Mouse (Mus musculus): ENCODE measurements around the gene Gale. TPM values are rescaled to one million over a fixed set of nuclear protein-coding genes. Genes with fewer than 3 reads are reported as not detected.

Gene Gale
- polyA plus RNA-seq, 1 experiment = 37.0 TPM

GRCm38 (mm10) chr4:135929405-135929804 is 34.1 kb upstream of the Gale start:
- Histone ChIP-seq H3K4me1 (replicated peaks; ENCODE audit: control insufficient read depth, insufficient read depth, low read length) (no peaks in the 10 kb centered on the region), H3K4me3 (ENCODE audit: control insufficient read depth, insufficient read depth, low read length) (no peak overlapping the region), H3K36me3 (ENCODE audit: control insufficient read depth, insufficient read depth, low read length) (peaks cover 4% of the 10 kb centered on the region; the same call in 1 of the 2 replicates), H3K27ac (ENCODE audit: control insufficient read depth, insufficient read depth, low read length) (no peak overlapping the region), H3K27me3 (ENCODE audit: control insufficient read depth, insufficient read depth, low read length) (no peaks in the 10 kb centered on the region)
- no peak for TF ChIP-seq CTCF (IDR thresholded peaks at IDR 0.05; ENCODE audit: borderline replicate concordance, control insufficient read depth, extremely low read depth, insufficient read depth, low read length, poor library complexity)
- TF ChIP-seq POLR2A (IDR thresholded peaks at IDR 0.05; ENCODE audit: control insufficient read depth, extremely low read depth, insufficient read depth, low read length, poor library complexity) = no peak
- no peak for DNase-seq
- WGBS = 96% methylated on average over 5 of the region's 5 CpGs

GRCm38 (mm10) chr4:135929828-135930227 is 33.7 kb upstream of the Gale start:
- no peaks in the 10 kb centered on the region for H3K27me3 ChIP-seq (ENCODE audit: control insufficient read depth, insufficient read depth, low read length)
- TF ChIP-seq POLR2A (IDR thresholded peaks at IDR 0.05; ENCODE audit: control insufficient read depth, extremely low read depth, insufficient read depth, low read length, poor library complexity) (no peak), CTCF (IDR thresholded peaks at IDR 0.05; ENCODE audit: borderline replicate concordance, control insufficient read depth, extremely low read depth, insufficient read depth, low read length, poor library complexity) (no peak)
- H3K36me3 ChIP-seq (ENCODE audit: control insufficient read depth, insufficient read depth, low read length) = peaks cover 4% of the 10 kb centered on the region; the same call in 1 of the 2 replicates
- no peak overlapping the region for H3K27ac ChIP-seq (ENCODE audit: control insufficient read depth, insufficient read depth, low read length)
- no peak for DNase-seq
- WGBS = 94% methylated on average over 9 of the region's 9 CpGs
- H3K4me1 ChIP-seq (replicated peaks; ENCODE audit: control insufficient read depth, insufficient read depth, low read length) = no peaks in the 10 kb centered on the region
- H3K4me3 ChIP-seq (ENCODE audit: control insufficient read depth, insufficient read depth, low read length) = no peak overlapping the region

- DNase-seq = no peak
- no peak overlapping the region for H3K27ac ChIP-seq (ENCODE audit: control insufficient read depth, insufficient read depth, low read length)
- 98% methylated on average over 8 of the region's 8 CpGs for WGBS
- no peak overlapping the region for H3K4me3 ChIP-seq (ENCODE audit: control insufficient read depth, insufficient read depth, low read length)
- peaks cover 4% of the 10 kb centered on the region; the same call in 1 of the 2 replicates for H3K36me3 ChIP-seq (ENCODE audit: control insufficient read depth, insufficient read depth, low read length)
- TF ChIP-seq CTCF (IDR thresholded peaks at IDR 0.05; ENCODE audit: borderline replicate concordance, control insufficient read depth, extremely low read depth, insufficient read depth, low read length, poor library complexity) = no peak
- no peak for TF ChIP-seq POLR2A (IDR thresholded peaks at IDR 0.05; ENCODE audit: control insufficient read depth, extremely low read depth, insufficient read depth, low read length, poor library complexity)
- H3K27me3 ChIP-seq (ENCODE audit: control insufficient read depth, insufficient read depth, low read length) = no peaks in the 10 kb centered on the region
- H3K4me1 ChIP-seq (replicated peaks; ENCODE audit: control insufficient read depth, insufficient read depth, low read length) = no peaks in the 10 kb centered on the region
Observed at GRCm38 (mm10) chr4:135930239-135930638, 33.3 kb upstream of the Gale start.

GRCm38 (mm10) chr4:135931832-135932231 is 31.7 kb upstream of the Gale start:
- no peak overlapping the region for H3K27ac ChIP-seq (ENCODE audit: control insufficient read depth, insufficient read depth, low read length)
- H3K27me3 ChIP-seq (ENCODE audit: control insufficient read depth, insufficient read depth, low read length) = no peaks in the 10 kb centered on the region
- 78% methylated on average over 5 of the region's 5 CpGs for WGBS
- no peak overlapping the region for H3K4me3 ChIP-seq (ENCODE audit: control insufficient read depth, insufficient read depth, low read length)
- no peaks in the 10 kb centered on the region for H3K4me1 ChIP-seq (replicated peaks; ENCODE audit: control insufficient read depth, insufficient read depth, low read length)
- TF ChIP-seq POLR2A (IDR thresholded peaks at IDR 0.05; ENCODE audit: control insufficient read depth, extremely low read depth, insufficient read depth, low read length, poor library complexity) (no peak), CTCF (IDR thresholded peaks at IDR 0.05; ENCODE audit: borderline replicate concordance, control insufficient read depth, extremely low read depth, insufficient read depth, low read length, poor library complexity) (no peak)
- peaks cover 4% of the 10 kb centered on the region; the same call in 1 of the 2 replicates for H3K36me3 ChIP-seq (ENCODE audit: control insufficient read depth, insufficient read depth, low read length)
- peak; percentile 40 for DNase-seq

GRCm38 (mm10) chr4:135934708-135935500 is 28.6 kb upstream of the Gale start:
- H3K4me3 ChIP-seq (ENCODE audit: control insufficient read depth, insufficient read depth, low read length) = no peak overlapping the region
- H3K27ac ChIP-seq (ENCODE audit: control insufficient read depth, insufficient read depth, low read length) = no peak overlapping the region
- TF ChIP-seq POLR2A (IDR thresholded peaks at IDR 0.05; ENCODE audit: control insufficient read depth, extremely low read depth, insufficient read depth, low read length, poor library complexity) = no peak
- no peak for TF ChIP-seq CTCF (IDR thresholded peaks at IDR 0.05; ENCODE audit: borderline replicate concordance, control insufficient read depth, extremely low read depth, insufficient read depth, low read length, poor library complexity)
- H3K36me3 ChIP-seq (ENCODE audit: control insufficient read depth, insufficient read depth, low read length) = peaks cover 4% of the 10 kb centered on the region; the same call in 1 of the 2 replicates
- no peak for DNase-seq
- no peaks in the 10 kb centered on the region for H3K4me1 ChIP-seq (replicated peaks; ENCODE audit: control insufficient read depth, insufficient read depth, low read length)
- no peaks in the 10 kb centered on the region for H3K27me3 ChIP-seq (ENCODE audit: control insufficient read depth, insufficient read depth, low read length)
- 83% methylated on average over 12 of the region's 12 CpGs for WGBS

GRCm38 (mm10) chr4:135935502-135935901 is 28.0 kb upstream of the Gale start:
- Histone ChIP-seq H3K4me3 (ENCODE audit: control insufficient read depth, insufficient read depth, low read length) (no peak overlapping the region), H3K27ac (ENCODE audit: control insufficient read depth, insufficient read depth, low read length) (no peak overlapping the region), H3K27me3 (ENCODE audit: control insufficient read depth, insufficient read depth, low read length) (no peaks in the 10 kb centered on the region), H3K36me3 (ENCODE audit: control insufficient read depth, insufficient read depth, low read length) (peaks cover 4% of the 10 kb centered on the region; the same call in 1 of the 2 replicates), H3K4me1 (replicated peaks; ENCODE audit: control insufficient read depth, insufficient read depth, low read length) (no peaks in the 10 kb centered on the region)
- no peak for DNase-seq
- TF ChIP-seq CTCF (IDR thresholded peaks at IDR 0.05; ENCODE audit: borderline replicate concordance, control insufficient read depth, extremely low read depth, insufficient read depth, low read length, poor library complexity) = no peak
- no peak for TF ChIP-seq POLR2A (IDR thresholded peaks at IDR 0.05; ENCODE audit: control insufficient read depth, extremely low read depth, insufficient read depth, low read length, poor library complexity)
- WGBS = 92% methylated on average over 5 of the region's 5 CpGs

Measured in thymus, adult 2 months (tissue).